Mouse (Mus musculus) fat pad, adult 2 months (tissue): ENCODE results near the gene Fut8.
"Not testable (repeated sequence)": the region's sequence is repeated elsewhere in the genome, so short reads cannot be mapped to it uniquely, and the experiment has no call there.

Source experiments
- DNase-seq: peaks from one replicate; pipeline ENCODE4 v3.0.0-alpha.2; 2011; ENCODE audit warnings: low read depth, low spot score; ENCODE audit errors: extremely low read depth

The Fut8 gene

DNA sequence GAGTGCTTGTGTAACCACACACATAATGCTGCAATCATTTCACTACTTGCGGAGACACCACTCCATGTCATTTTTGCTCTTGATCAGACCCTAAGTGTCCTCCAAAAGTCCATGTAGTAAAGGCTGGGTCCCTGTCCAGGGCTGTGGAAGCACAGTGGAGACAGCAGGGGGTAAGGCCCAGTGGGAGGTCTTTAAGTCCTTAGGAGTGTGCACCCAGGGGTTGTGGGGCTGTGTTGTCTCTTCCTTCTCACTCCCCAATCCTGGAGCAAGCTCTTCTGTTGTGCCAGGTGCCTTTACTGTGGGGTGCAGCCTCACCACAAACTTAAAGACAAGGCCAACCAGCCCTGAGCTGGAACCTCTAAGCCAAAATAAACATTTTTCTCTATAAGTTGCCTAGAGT is 257.9 kb downstream of the Fut8 start:
- no peak for DNase-seq

DNA sequence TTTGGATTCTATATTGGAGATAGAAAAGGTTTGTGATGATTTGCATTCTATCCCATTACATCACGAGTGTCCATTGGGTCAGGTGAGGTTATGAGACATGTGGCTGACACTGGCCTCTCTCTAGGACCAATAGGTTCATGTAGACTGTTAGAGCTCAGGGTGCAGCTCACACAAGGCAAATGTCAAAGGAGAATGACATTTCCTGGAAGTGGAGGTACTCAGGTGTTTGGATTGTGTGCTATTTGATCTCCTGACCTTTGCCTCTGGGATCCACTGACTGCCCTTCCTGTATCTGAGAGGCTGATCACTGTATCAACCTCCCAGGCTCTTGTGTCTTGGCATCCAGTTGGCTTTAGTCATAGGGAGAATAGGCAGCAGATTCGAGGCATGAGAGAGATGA is 260.2 kb downstream of the Fut8 start:
- no peak for DNase-seq

DNA sequence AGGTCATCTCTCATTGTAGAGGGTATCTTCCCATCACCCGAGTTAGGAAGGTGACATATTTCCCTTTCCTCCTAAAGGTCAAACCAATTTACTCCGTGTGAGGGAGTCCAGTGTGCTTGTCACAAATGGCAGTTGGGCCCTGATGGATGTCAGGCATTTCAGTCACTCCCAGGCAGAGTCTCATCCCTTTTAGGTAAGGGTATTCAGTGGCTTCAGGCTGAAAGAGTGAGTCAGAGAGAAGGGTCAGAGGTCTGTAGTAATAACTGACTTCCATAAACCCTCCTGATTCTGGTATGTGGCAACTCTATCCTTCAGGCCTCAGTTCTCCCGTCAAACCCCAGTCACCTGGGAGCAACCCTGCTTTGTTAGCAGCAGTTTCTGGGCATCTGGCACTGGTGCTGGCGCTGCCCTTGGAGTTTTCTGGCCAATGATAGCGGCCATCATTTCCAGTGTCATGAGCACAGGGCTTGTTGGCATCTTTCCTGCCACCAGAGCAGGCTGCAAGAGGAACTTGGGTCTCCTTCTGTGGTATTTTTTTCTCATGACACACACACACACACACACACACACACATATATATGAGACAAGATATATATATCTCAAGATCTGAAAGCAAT is 262.6 kb downstream of the Fut8 start:
- DNase-seq = no peak

DNA sequence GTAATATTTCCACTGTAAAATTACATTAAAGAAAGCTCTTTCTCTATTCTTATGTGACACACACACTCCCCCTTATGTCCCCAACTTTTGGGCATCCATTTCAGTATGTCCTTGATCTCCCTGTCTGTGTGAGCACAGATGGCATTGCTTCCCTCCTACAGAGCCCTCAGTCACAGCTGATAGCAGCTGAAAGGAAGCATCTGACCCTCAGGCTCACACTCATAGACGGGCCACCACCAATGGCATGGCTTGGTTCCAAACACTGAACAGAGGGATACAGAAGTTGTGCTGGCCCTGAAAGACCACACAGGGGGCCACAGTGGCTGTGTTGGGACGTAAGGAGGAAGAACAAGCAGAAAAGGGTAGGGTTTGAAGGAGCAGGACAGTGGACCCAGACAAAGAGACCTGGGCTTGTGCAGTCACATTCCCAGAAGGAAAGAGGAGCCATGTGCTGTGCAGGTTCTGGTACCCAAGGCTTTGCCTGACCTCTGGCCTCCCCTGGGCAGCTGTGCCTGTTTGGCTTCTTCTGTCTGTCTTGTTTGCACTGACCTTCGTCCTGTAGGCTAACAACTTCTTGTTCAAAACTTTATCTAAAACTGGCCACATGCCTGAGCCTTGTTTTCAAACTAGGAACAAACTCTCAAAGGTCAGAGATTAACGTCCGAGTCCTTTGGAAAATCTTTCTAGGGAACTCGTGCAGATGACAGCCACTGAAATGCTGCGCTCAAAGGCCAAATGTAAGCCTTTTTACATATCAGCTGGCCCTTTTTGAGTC is 263.7 kb downstream of the Fut8 start:
- no peak for DNase-seq

DNA sequence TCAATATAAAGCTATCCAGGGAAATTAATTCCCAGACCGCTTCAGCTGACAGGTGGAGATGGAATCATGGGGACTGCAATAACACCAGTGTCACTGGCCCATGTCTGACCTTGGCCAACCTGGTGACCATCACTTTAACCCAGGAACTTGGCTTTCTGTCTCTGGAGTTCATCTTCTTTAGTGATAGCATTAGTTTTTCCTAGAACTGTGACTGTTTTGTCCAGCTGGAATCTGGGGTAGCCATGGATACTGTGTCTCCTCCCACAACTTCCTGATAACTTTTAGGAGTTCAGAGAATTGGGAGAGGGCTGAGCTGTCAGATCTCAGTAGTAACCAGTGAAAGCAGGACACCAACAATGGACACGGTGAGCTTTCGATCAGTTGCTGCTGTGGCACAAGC is 264.3 kb downstream of the Fut8 start:
- no peak for DNase-seq

DNA sequence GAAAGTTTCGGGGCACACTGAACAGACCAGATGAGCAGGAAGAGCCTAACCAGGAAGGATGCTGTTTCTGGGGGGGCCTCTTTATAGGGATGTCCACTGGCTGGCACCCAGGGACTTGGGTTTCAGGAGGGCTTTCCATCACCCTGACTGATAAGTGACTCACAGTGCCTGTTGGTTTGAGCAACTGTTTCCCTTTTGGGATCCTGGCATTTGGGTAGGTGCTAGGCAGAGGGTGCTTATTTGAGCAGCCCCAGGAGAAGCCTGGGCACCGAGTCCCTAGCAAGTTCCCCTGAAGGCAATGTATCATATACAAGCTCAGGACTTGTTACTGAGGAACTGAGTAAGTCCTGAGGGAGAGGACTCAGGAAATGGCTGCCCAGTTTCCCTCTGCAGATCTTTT is 267.5 kb downstream of the Fut8 start:
- no peak for DNase-seq

DNA sequence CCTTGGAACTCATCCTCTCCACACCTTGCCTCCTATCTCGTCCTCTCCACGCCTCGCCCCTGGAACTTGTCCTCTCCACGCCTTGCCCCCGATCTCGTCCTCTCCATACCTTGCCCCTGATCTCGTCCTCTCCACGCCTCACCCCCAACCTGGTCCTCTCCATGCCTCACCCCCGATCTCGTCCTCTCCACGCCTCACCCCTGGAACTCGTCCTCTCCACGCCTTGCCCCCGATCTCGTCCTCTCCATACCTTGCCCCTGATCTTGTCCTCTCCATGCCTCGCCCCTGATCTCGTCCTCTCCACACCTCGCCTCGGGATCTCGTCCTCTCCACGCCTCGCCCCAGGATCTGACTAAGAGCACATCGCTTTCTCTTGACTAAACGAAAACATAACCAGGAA is 269.8 kb downstream of the Fut8 start:
- no peak for DNase-seq

DNA sequence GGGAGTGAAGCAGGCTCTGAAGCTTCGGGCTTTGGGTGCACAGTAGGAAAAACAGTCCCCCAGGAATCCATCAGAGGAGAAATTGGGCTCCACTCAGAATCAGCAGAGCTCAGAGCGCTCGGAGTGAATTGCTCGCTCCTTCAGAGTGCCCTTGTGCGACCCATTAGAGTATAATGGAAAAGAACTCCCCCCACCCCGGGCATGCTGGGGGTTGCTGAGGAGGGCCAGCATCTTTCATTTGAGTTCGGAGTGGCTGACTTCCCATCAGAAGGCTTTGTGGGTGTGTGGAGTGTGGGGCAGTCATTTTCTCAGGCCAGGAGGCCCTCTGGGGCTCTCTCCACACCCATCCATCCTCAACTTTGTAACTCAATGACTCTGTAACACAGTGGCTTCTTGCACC is 272.8 kb downstream of the Fut8 start:
- DNase-seq = no peak

DNA sequence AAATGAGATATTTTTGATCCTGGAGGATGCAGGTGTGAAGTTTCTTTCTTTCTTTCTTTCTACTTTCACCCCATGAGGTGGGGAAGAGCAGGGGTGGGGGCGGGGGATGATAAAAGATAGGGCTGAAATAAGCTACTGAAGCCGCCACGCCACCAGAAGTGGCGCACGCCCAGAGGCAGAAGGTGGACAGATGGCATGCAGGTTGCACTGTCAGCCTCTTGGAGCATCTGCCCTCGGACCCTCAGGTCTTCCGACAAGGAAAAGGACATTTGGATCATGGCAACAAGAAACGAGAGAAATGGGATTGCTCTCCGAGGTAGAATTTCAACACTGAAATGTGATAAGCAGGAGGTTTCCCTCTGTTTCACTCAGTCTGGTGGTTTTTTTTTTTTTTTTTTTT is 273.3 kb downstream of the Fut8 start:
- no peak for DNase-seq

DNA sequence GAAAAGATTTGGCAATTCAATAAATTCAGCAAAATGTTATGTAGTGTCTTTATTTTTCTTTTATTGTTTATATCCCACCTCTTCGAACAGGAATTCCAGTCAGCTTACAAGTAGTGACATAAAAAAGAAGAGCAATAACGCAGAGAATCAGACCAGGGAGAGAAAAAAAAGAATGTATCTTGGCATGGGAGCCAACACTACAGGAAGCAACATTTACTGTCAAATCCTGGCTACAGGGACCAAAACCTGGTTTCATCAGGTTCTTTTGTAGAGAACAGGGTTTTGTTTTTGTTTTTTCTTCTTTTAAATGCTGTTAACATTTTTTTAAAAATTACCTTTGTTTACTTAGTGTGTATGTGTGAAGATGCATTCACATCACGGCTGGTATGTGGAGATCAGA is 273.7 kb downstream of the Fut8 start:
- DNase-seq = no peak

DNA sequence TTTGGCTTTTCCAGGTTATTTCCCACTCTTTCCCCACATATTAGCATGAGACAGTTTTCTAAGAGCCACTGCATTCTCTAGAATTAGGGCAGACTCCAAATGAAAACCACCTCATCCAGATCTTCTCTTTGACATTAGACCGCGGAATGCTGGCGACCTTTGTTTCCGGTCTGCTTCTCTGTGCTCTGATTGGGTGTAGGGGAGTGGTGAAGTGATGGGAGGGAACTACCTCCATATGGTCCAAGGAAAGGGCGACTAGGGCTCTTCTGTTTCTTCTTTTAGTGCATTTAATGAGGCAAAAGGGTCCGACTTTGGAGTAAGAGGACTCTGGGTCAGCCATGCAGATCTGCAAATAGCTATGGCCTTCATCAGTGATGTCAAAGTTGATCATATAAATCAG is 278.9 kb downstream of the Fut8 start:
- no peak for DNase-seq

DNA sequence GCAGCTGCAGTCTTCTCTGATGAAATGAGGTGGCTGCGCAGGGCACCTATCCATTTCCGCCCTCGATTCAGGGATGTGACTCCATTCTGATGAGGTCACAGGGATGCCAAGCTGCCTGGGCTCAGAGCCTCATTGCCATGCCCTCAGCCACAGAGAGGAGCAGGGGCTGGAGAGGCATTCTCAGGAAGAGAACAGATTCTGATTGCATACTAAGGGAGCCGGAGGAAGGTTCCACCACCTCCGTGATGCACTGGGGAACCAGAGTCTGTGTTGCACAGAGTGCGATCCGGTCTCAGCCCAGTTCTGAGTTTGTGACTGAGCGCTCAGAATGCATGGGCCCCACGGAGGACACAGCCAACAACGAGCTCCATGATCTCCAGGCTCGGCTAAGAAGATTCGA is 279.8 kb downstream of the Fut8 start:
- DNase-seq = no peak

DNA sequence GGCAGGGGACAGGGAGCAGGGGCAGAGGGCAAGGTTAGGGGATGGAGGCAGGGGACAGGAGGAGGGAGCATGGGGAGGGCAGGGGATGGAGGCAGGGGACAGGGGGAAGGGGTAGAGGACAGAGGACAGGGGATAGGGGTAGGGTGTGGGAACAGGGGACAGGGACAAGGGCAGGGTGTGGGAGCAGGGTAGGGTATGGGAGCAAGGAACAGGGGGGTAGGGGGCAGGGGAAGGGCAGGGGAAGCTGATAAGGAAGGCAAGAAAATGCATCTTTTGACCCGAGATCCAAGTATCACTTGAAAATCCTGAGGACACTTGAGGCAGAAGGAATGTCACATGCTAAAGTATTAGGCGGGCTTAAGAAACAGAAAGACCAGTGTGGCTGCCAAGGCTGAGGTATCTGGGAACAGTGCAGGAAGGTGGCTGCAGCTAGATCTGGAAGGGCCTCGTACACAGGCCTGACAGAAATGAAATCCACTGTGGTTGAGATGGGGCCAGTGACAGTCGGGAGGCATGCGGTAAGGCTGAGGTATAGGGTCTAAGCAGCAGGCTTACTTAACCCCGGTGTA is 281.7 kb downstream of the Fut8 start:
- no peak for DNase-seq

DNA sequence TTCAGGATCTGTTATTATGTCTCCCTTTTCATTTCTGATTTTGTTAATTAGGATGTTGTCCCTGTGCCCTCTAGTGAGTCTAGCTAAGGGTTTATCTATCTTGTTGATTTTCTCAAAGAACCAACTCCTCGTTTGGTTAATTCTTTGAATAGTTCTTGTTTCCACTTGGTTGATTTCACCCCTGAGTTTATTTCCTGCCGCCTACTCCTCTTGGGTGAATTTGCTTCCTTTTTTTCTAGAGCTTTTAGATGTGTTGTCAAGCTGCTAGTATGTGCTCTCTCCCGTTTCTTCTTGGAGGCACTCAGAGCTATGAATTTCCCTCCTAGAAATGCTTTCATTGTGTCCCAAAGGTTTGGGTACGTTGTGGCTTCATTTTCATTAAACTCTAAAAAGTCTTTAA is 286.1 kb downstream of the Fut8 start:
- DNase-seq = not testable (repeated sequence)
